Mouse (Mus musculus) cortical plate, adult 2 months (tissue): ENCODE results near the gene Dkkl1.

Experiments used
- CTCF ChIP-seq: fragments of 200-500 bp; IDR thresholded peaks from 2 replicates; pipeline ENCODE4 v1.5.1; 2011; ENCODE audit warnings: mild to moderate bottlenecking, control low read depth, low read length; ENCODE audit not compliant: insufficient read depth; ENCODE audit errors: extremely low read depth
- POLR2A ChIP-seq: fragments of 200-500 bp; IDR thresholded peaks from 2 replicates; pipeline ENCODE4 v1.6.1; 2011; ENCODE audit warnings: mild to moderate bottlenecking, low read length, control low read depth; ENCODE audit not compliant: insufficient read depth; ENCODE audit errors: extremely low read depth

DNA sequence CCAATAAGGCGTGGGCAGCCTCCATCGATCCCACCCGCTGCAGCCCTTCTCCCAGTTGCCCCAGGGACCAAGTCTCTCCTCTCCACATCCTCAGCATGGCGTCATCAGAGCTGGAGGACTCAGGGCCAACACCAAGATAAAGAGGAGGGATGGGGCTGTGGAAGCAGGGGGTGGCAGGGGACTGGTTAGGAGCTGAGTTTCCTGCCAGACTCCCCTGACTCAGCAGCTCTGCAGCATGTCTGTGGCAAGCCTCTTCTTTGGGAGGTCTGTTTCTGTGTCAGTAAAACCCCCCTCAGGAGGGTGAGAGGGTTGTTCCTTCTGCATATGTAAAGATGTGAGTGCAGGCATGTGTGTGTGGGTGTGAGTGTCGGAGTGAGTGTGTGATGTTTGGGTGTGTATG lies 15.0 kb downstream of the Dkkl1 start:
- no peak for TF ChIP-seq CTCF
- TF ChIP-seq POLR2A: no peak
